ENCODE assay signal across 8 mouse cellular contexts in genomic region chr7:27859301-27860251, GRCm38 (mm10). TPM values are rescaled to one million over a fixed set of nuclear protein-coding genes. Genes with fewer than 3 reads are reported as not detected.
DNase-seq lines count a peak whose midpoint lies in the region; ATAC-seq lines count a peak whose summit lies in the region.

No protein-coding gene starts in this region.

- 24% methylated on average over 10 of the region's 10 CpGs for WGBS in embryonic facial prominence, embryonic 14.5 days
- 25% methylated on average over 10 of the region's 10 CpGs for WGBS in hindbrain, embryonic 15.5 days
- 36% methylated on average over 10 of the region's 10 CpGs for WGBS in macrophage (ENCODE audit: missing documents)

- peak overlapping the region; percentile 58 for H3K4me3 ChIP-seq in embryonic facial prominence, embryonic 14.5 days (ENCODE audit: low read depth, low read length)
- peak overlapping the region; percentile 48 for H3K4me3 ChIP-seq in hindbrain, embryonic 15.5 days
- peak overlapping the region; percentile 68 for H3K4me3 ChIP-seq in macrophage (ENCODE audit: inconsistent target)

- peak overlapping the region; percentile 70; the same call in 1 of the 2 replicates for H3K27ac ChIP-seq in embryonic facial prominence, embryonic 14.5 days (replicated peaks; ENCODE audit: low read depth, low read length)
- no peak overlapping the region for H3K27ac ChIP-seq in hindbrain, embryonic 15.5 days (replicated peaks)
- H3K27ac ChIP-seq in macrophage = peak overlapping the region; percentile 77

- DNase-seq in adrenal gland, postnatal 10 days = peak; percentile 10
- DNase-seq in adrenal gland, adult 8-10 months = no peak
- DNase-seq in 416B (ENCODE audit: low read depth) (peak; percentile 28), MN1 (ENCODE audit: low spot score) (no peak)
- peak; percentile 5 for DNase-seq in embryonic facial prominence, embryonic 14.5 days (ENCODE audit: low spot score)
- DNase-seq in layer of hippocampus, postnatal 14 days (ENCODE audit: low spot score in 2 of 2) = no peak

- H3K4me1 ChIP-seq in embryonic facial prominence, embryonic 14.5 days (ENCODE audit: control insufficient read depth, insufficient read depth, low read length) = peaks cover 5% of the 10 kb centered on the region; the same call in 1 of the 2 replicates
- peaks cover 15% of the 10 kb centered on the region for H3K4me1 ChIP-seq in hindbrain, embryonic 15.5 days (replicated peaks)

- H3K79me2 ChIP-seq in macrophage (ENCODE audit: inconsistent target) = peaks cover 16% of the 10 kb centered on the region; the same call in 1 of the 2 replicates

- H3K4me2 ChIP-seq in embryonic facial prominence, embryonic 14.5 days (ENCODE audit: low read depth, low read length) = peak overlapping the region; percentile 60
- H3K4me2 ChIP-seq in hindbrain, embryonic 15.5 days = peak overlapping the region; percentile 58

- peaks cover 16% of the 10 kb centered on the region for H3K36me3 ChIP-seq in embryonic facial prominence, embryonic 14.5 days (ENCODE audit: control insufficient read depth, insufficient read depth, low read length)
- peaks cover 26% of the 10 kb centered on the region for H3K36me3 ChIP-seq in hindbrain, embryonic 15.5 days
- H3K36me3 ChIP-seq in macrophage (ENCODE audit: inconsistent target) = peaks cover 7% of the 10 kb centered on the region; the same call in 1 of the 2 replicates

- no peaks in the 10 kb centered on the region for H3K27me3 ChIP-seq in embryonic facial prominence, embryonic 14.5 days (replicated peaks; ENCODE audit: control insufficient read depth, insufficient read depth, low read length)
- H3K27me3 ChIP-seq in hindbrain, embryonic 15.5 days = no peaks in the 10 kb centered on the region

- no peak for ATAC-seq in embryonic facial prominence, embryonic 14.5 days (ENCODE audit: low read depth)
- no peak for ATAC-seq in hindbrain, embryonic 15.5 days (ENCODE audit: low FRiP score, low read depth)

- H3K9me3 ChIP-seq in embryonic facial prominence, embryonic 14.5 days (ENCODE audit: control insufficient read depth, low read length) = no peaks in the 10 kb centered on the region
- no peaks in the 10 kb centered on the region for H3K9me3 ChIP-seq in hindbrain, embryonic 15.5 days

- peak overlapping the region; percentile 74 for H3K9ac ChIP-seq in embryonic facial prominence, embryonic 14.5 days (ENCODE audit: low read depth, low read length)
- H3K9ac ChIP-seq in hindbrain, embryonic 15.5 days = no peak overlapping the region; the same call in 1 of the 2 replicates

RNA-seq across cellular contexts. Expression of gene Zfp607a, which starts 2.2 kb away (rescaled TPM):
- total RNA-seq in adrenal gland, postnatal 10 days (2021) = 1 to 10 TPM; 4.5 to 6.7 TPM
- 1 to 10 TPM; 4.5 to 7.7 (median 5.5) TPM for total RNA-seq in adrenal gland, adult 8-10 months (2022)
- polyA plus RNA-seq in embryonic facial prominence, embryonic 14.5 days (2014; fragmentation: Nextera tagmentation; extraction: Ambion mirVana) = 3.1 and 3.2 TPM in 2 replicates
- polyA plus RNA-seq in hindbrain, embryonic 15.5 days (2015; fragmentation: Nextera tagmentation; extraction: Ambion mirVana) = 1.4 and 1.6 TPM in 2 replicates
- total RNA-seq in macrophage (2018; cell fraction: chromatin; rRNA removed) = 10 to 100 TPM; 46.2 to 97.1 (median 73.7) TPM
- 10 to 100 TPM in 1 of 26 experiments, 1 to 10 TPM in 25; 3.7 to 10.1 (median 5.9) TPM for total RNA-seq in macrophage (2018; cell fraction: cytosol; rRNA removed)
- total RNA-seq in macrophage (2018; cell fraction: nucleus; rRNA removed) = 10 to 100 TPM; 25.8 to 81.2 (median 51.6) TPM
- polyA plus RNA-seq in macrophage (2018) = 3.2 to 3.5 TPM (median 3.3 TPM) in 3 replicates
- 1 to 10 TPM; 2.2 TPM for total RNA-seq in layer of hippocampus, postnatal 14 days (2021)

RNA-seq across cellular contexts. Expression of gene Zfp59, which starts 21.2 kb away (rescaled TPM):
- total RNA-seq in adrenal gland, postnatal 10 days (2021) = 1 to 10 TPM; 2.5 to 4.3 TPM
- 1 to 10 TPM; 3.5 to 5.8 (median 4.2) TPM for total RNA-seq in adrenal gland, adult 8-10 months (2022)
- 8.4 and 9.6 TPM in 2 replicates for polyA plus RNA-seq in embryonic facial prominence, embryonic 14.5 days (2014; fragmentation: Nextera tagmentation; extraction: Ambion mirVana)
- 9.3 and 10.4 TPM in 2 replicates for polyA plus RNA-seq in hindbrain, embryonic 15.5 days (2015; fragmentation: Nextera tagmentation; extraction: Ambion mirVana)
- 10 to 100 TPM in 9 of 26 experiments, 1 to 10 TPM in 17; 2.1 to 19.6 (median 8.4) TPM for total RNA-seq in macrophage (2018; cell fraction: chromatin; rRNA removed)
- total RNA-seq in macrophage (2018; cell fraction: cytosol; rRNA removed) = 1 to 10 TPM; 1.2 to 4.9 (median 3.4) TPM
- total RNA-seq in macrophage (2018; cell fraction: nucleus; rRNA removed) = 10 to 100 TPM in 2 of 26 experiments, 1 to 10 TPM in 24; 2.0 to 11.2 (median 6.0) TPM
- polyA plus RNA-seq in macrophage (2018) = 3.4 to 4.3 TPM (median 3.6 TPM) in 3 replicates
- 1 to 10 TPM; 3.7 to 4.1 TPM for total RNA-seq in layer of hippocampus, postnatal 14 days (2021)

RNA-seq across cellular contexts. Expression of gene Zfp626, which starts 52.6 kb away (rescaled TPM):
- 1 to 10 TPM; 6.5 to 8.9 TPM for total RNA-seq in adrenal gland, postnatal 10 days (2021)
- 10 to 100 TPM in 1 of 4 experiments, 1 to 10 TPM in 3; 7.4 to 11.0 (median 9.1) TPM for total RNA-seq in adrenal gland, adult 8-10 months (2022)
- 1.8 and 1.9 TPM in 2 replicates for polyA plus RNA-seq in embryonic facial prominence, embryonic 14.5 days (2014; fragmentation: Nextera tagmentation; extraction: Ambion mirVana)
- 1.9 and 2.1 TPM in 2 replicates for polyA plus RNA-seq in hindbrain, embryonic 15.5 days (2015; fragmentation: Nextera tagmentation; extraction: Ambion mirVana)
- 10 to 100 TPM in 24 of 26 experiments, 1 to 10 TPM in 2; 9.5 to 42.3 (median 21.4) TPM for total RNA-seq in macrophage (2018; cell fraction: chromatin; rRNA removed)
- total RNA-seq in macrophage (2018; cell fraction: cytosol; rRNA removed) = 1 to 10 TPM; 2.4 to 8.4 (median 5.9) TPM
- total RNA-seq in macrophage (2018; cell fraction: nucleus; rRNA removed) = 10 to 100 TPM in 22 of 26 experiments, 1 to 10 TPM in 4; 6.1 to 28.1 (median 15.9) TPM
- polyA plus RNA-seq in macrophage (2018) = 4.1 to 5.9 TPM (median 4.8 TPM) in 3 replicates
- total RNA-seq in layer of hippocampus, postnatal 14 days (2021) = 1 to 10 TPM; 7.2 to 9.0 TPM

Comparison
In these comparisons a context has a peak if more than half of its experiments do, and no peak if none do; other contexts are left out.
1. DNase-seq: peak in adrenal gland, postnatal 10 days (single experiment), 416B (single experiment) and embryonic facial prominence, embryonic 14.5 days (single experiment); none in adrenal gland, adult 8-10 months (single experiment), layer of hippocampus, postnatal 14 days (0 of 2) and MN1 (single experiment).
2. Peak in every context shown above with its lines, with median percentiles within 50 percentile points of each other: H3K4me3 ChIP-seq.